Mouse (Mus musculus) neural tube, embryonic 13.5 days (tissue): ENCODE data around the gene Rbbp9. TPM values are rescaled to one million over a fixed set of nuclear protein-coding genes. Genes with fewer than 3 reads are reported as not detected.
A peak's percentile ranks its signal among the peaks of the same experiment; 100 is the strongest.
"Not testable (repeated sequence)": the region's sequence is repeated elsewhere in the genome, so short reads cannot be mapped to it uniquely, and the experiment has no call there.

Source experiments
- ATAC-seq: fragments of 200-750 bp; cut with Nextera tagmentation; 2 replicates; pipeline ENCODE4 v1.8.0; 2017; ENCODE audit warnings: low read depth, mild to moderate bottlenecking, moderate TSS enrichment, moderate library complexity
- H3K27ac ChIP-seq: fragments of 300-500 bp; sonication (generic); replicated peaks from 2 replicates; pipeline ENCODE4 v1.5.1; 2015; ENCODE audit warnings: moderate library complexity, mild to moderate bottlenecking, inconsistent platforms
- H3K27me3 ChIP-seq: fragments of 300-500 bp; sonication (generic); 2 replicates; pipeline ENCODE4 v1.6.1; 2015; ENCODE audit warnings: mild to moderate bottlenecking, inconsistent platforms
- H3K36me3 ChIP-seq: fragments of 300-500 bp; sonication (generic); 2 replicates; pipeline ENCODE4 v1.6.1; 2015; ENCODE audit warnings: mild to moderate bottlenecking, inconsistent platforms
- H3K4me1 ChIP-seq: fragments of 300-500 bp; sonication (generic); replicated peaks from 2 replicates; pipeline ENCODE4 v1.6.1; 2015; ENCODE audit warnings: inconsistent platforms
- H3K4me2 ChIP-seq: fragments of 300-500 bp; sonication (generic); 2 replicates; pipeline ENCODE4 v1.6.1; 2015; ENCODE audit warnings: inconsistent platforms, mild to moderate bottlenecking, moderate library complexity
- H3K4me3 ChIP-seq: fragments of 300-500 bp; sonication (generic); 2 replicates; pipeline ENCODE4 v1.5.1; 2015; ENCODE audit warnings: mild to moderate bottlenecking, inconsistent platforms
- H3K9ac ChIP-seq: fragments of 300-500 bp; sonication (generic); 2 replicates; pipeline ENCODE4 v1.6.1; 2015; ENCODE audit warnings: moderate library complexity, mild to moderate bottlenecking, inconsistent platforms
- H3K9me3 ChIP-seq: fragments of 300-500 bp; sonication (generic); 2 replicates; pipeline ENCODE4 v1.6.1; 2016; ENCODE audit warnings: inconsistent platforms
- WGBS: fragments of 180-500 bp; shearing (Covaris S2); methylation state at CpG from one replicate; pipeline ENCODE4 v1.1.7; 2015; 5-methylcytosine and 5-hydroxymethylcytosine counted together
- polyA plus RNA-seq: library from polyadenylated mRNA; unstranded; fragments of >200 nt; fragmentation: Nextera tagmentation; extraction: Ambion mirVana; gene quantifications from 2 replicates; pipeline ENCODE4 v1.2.1, GENCODE M21; 2015

The Rbbp9 gene
- polyA plus RNA-seq: 62.1 and 64.9 TPM in 2 replicates

GRCm38 (mm10) chr2:144550529-144550928, at the start of gene Rbbp9:
Rbbp9 (minus strand) TSS chr2:144550869.
- Histone ChIP-seq H3K4me2 (peak within 1 kb of the TSS; percentile 66), H3K4me1 (peaks cover 15% of the 10 kb centered on the region), H3K9ac (peak within 1 kb of the TSS; percentile 88), H3K27me3 (no peaks in the 10 kb centered on the region), H3K4me3 (peak within 1 kb of the TSS; percentile 80), H3K36me3 (peaks cover 31% of the 10 kb centered on the region), H3K9me3 (no peaks in the 10 kb centered on the region), H3K27ac (peak within 1 kb of the TSS; percentile 86)
- peak; percentile 98 for ATAC-seq
- 0% methylated on average over 17 of the region's 17 CpGs for WGBS

- Histone ChIP-seq H3K27me3 (no peaks in the 10 kb centered on the region), H3K4me3 (peak within 1 kb of the TSS; percentile 69), H3K4me1 (peaks cover 9% of the 10 kb centered on the region; the same call in 1 of the 2 replicates), H3K4me2 (peak within 1 kb of the TSS; percentile 68), H3K9ac (peak within 1 kb of the TSS; percentile 89), H3K9me3 (no peaks in the 10 kb centered on the region), H3K36me3 (no peaks in the 10 kb centered on the region), H3K27ac (peak within 1 kb of the TSS; percentile 84)
- ATAC-seq: peak; percentile 92
- WGBS: 2% methylated on average over 50 of the region's 50 CpGs
These were observed 49.4 kb upstream of the Rbbp9 start, which contains the start of gene Dtd1 for GRCm38 (mm10) chr2:144599831-144600687. Dtd1 (plus strand) TSS chr2:144599897.

GRCm38 (mm10) chr2:144598006-144598405, 47.3 kb upstream of the Rbbp9 start:
- H3K4me1 ChIP-seq: peaks cover 16% of the 10 kb centered on the region
- 68% methylated on average over 2 of the region's 2 CpGs for WGBS
- H3K9ac ChIP-seq: no peak overlapping the region
- no peaks in the 10 kb centered on the region for H3K9me3 ChIP-seq
- H3K27ac ChIP-seq: no peak overlapping the region
- no peak overlapping the region for H3K4me2 ChIP-seq
- no peak overlapping the region for H3K4me3 ChIP-seq
- no peak for ATAC-seq
- H3K27me3 ChIP-seq: no peaks in the 10 kb centered on the region
- H3K36me3 ChIP-seq: no peaks in the 10 kb centered on the region

GRCm38 (mm10) chr2:144593951-144594651, 43.4 kb upstream of the Rbbp9 start, which contains the start of gene Smim26:
Smim26 (plus strand) TSS chr2:144594054.
- Histone ChIP-seq H3K4me1 (peaks cover 7% of the 10 kb centered on the region), H3K4me3 (peak within 1 kb of the TSS; percentile 56), H3K27me3 (no peaks in the 10 kb centered on the region), H3K9ac (peak within 1 kb of the TSS; percentile 73), H3K27ac (peak within 1 kb of the TSS; percentile 59; the same call in 1 of the 2 replicates), H3K9me3 (no peaks in the 10 kb centered on the region), H3K4me2 (peak within 1 kb of the TSS; percentile 72), H3K36me3 (peaks cover 7% of the 10 kb centered on the region; the same call in 1 of the 2 replicates)
- 2% methylated on average over 31 of the region's 31 CpGs for WGBS
- peak; percentile 97 for ATAC-seq

GRCm38 (mm10) chr2:144593036-144593435, 42.4 kb upstream of the Rbbp9 start:
- 67% methylated on average over 8 of the region's 8 CpGs for WGBS
- not testable (repeated sequence) for H3K4me3 ChIP-seq, H3K9me3 ChIP-seq, H3K27me3 ChIP-seq, H3K4me1 ChIP-seq, H3K27ac ChIP-seq, ATAC-seq, H3K4me2 ChIP-seq, H3K9ac ChIP-seq
- H3K36me3 ChIP-seq: peaks cover 17% of the 10 kb centered on the region

GRCm38 (mm10) chr2:144588723-144589122, 38.1 kb upstream of the Rbbp9 start:
- Histone ChIP-seq H3K4me1 (no peaks in the 10 kb centered on the region), H3K27ac (no peak overlapping the region), H3K9ac (no peak overlapping the region), H3K9me3 (no peaks in the 10 kb centered on the region), H3K27me3 (no peaks in the 10 kb centered on the region), H3K4me3 (no peak overlapping the region), H3K36me3 (peaks cover 58% of the 10 kb centered on the region), H3K4me2 (no peak overlapping the region)
- WGBS: 84% methylated on average over 4 of the region's 4 CpGs
- no peak for ATAC-seq

- Histone ChIP-seq H3K36me3 (peaks cover 13% of the 10 kb centered on the region), H3K4me2 (peak within 1 kb of the TSS; percentile 69), H3K27ac (peak within 1 kb of the TSS; percentile 87), H3K9me3 (no peaks in the 10 kb centered on the region), H3K27me3 (no peaks in the 10 kb centered on the region), H3K9ac (peak within 1 kb of the TSS; percentile 77), H3K4me3 (peak within 1 kb of the TSS; percentile 78), H3K4me1 (peaks cover 18% of the 10 kb centered on the region)
- under 1% methylated on average over 44 of the region's 44 CpGs for WGBS
- ATAC-seq: peak; percentile 98
These were observed 5.3 kb upstream of the Rbbp9 start, which contains the start of gene Sec23b for GRCm38 (mm10) chr2:144555820-144556552. Sec23b (plus strand) TSS chr2:144556229.

- peaks cover 18% of the 10 kb centered on the region for H3K4me1 ChIP-seq
- ATAC-seq: peak; percentile 2; the same call in 1 of the 2 replicates
- H3K9me3 ChIP-seq: no peaks in the 10 kb centered on the region
- 2% methylated on average over 14 of the region's 14 CpGs for WGBS
- H3K4me2 ChIP-seq: peak overlapping the region; percentile 69
- H3K36me3 ChIP-seq: peaks cover 12% of the 10 kb centered on the region
- H3K27me3 ChIP-seq: no peaks in the 10 kb centered on the region
- peak overlapping the region; percentile 78 for H3K4me3 ChIP-seq
- peak overlapping the region; percentile 87 for H3K27ac ChIP-seq
- H3K9ac ChIP-seq: peak overlapping the region; percentile 77
These were observed 4.7 kb upstream of the Rbbp9 start for GRCm38 (mm10) chr2:144555286-144555819.

GRCm38 (mm10) chr2:144553905-144554304, 3.2 kb upstream of the Rbbp9 start:
- no peak for ATAC-seq
- Histone ChIP-seq H3K4me1 (peaks cover 28% of the 10 kb centered on the region), H3K27ac (no peak overlapping the region), H3K27me3 (no peaks in the 10 kb centered on the region), H3K4me3 (no peak overlapping the region), H3K9me3 (no peaks in the 10 kb centered on the region), H3K36me3 (no peaks in the 10 kb centered on the region), H3K4me2 (no peak overlapping the region), H3K9ac (no peak overlapping the region)
- 90% methylated on average over 3 of the region's 3 CpGs for WGBS

- H3K9me3 ChIP-seq: no peaks in the 10 kb centered on the region
- no peak overlapping the region for H3K9ac ChIP-seq
- H3K4me3 ChIP-seq: no peak overlapping the region
- WGBS: 82% methylated on average over 4 of the region's 4 CpGs
- H3K4me1 ChIP-seq: peaks cover 10% of the 10 kb centered on the region
- peaks cover 60% of the 10 kb centered on the region for H3K36me3 ChIP-seq
- no peak overlapping the region for H3K27ac ChIP-seq
- ATAC-seq: no peak
- H3K4me2 ChIP-seq: no peak overlapping the region
- no peaks in the 10 kb centered on the region for H3K27me3 ChIP-seq
These were observed 3.1 kb downstream of the Rbbp9 start for GRCm38 (mm10) chr2:144547559-144547958.

- 70% methylated on average over 1 of the region's 1 CpGs for WGBS
- peaks cover 75% of the 10 kb centered on the region for H3K36me3 ChIP-seq
- no peak overlapping the region for H3K27ac ChIP-seq
- no peaks in the 10 kb centered on the region for H3K9me3 ChIP-seq
- no peak overlapping the region for H3K9ac ChIP-seq
- no peak overlapping the region for H3K4me2 ChIP-seq
- H3K4me1 ChIP-seq: peaks cover 10% of the 10 kb centered on the region
- H3K4me3 ChIP-seq: no peak overlapping the region
- H3K27me3 ChIP-seq: no peaks in the 10 kb centered on the region
- no peak for ATAC-seq
These were observed 5.2 kb downstream of the Rbbp9 start for GRCm38 (mm10) chr2:144545481-144545880.
